Mouse (Mus musculus) liver, adult 2 months (tissue): ENCODE measurements around the gene Mospd3. TPM values are rescaled to one million over a fixed set of nuclear protein-coding genes. Genes with fewer than 3 reads are reported as not detected.
A peak's percentile ranks its signal among the peaks of the same experiment; 100 is the strongest.

ENCODE experiments used
- DNase-seq: peaks from one replicate; pipeline ENCODE4 v3.0.0-alpha.2; 2011; ENCODE audit warnings: low read depth, low spot score; ENCODE audit errors: extremely low read depth
- H3K27ac ChIP-seq: fragments of 200-500 bp; replicated peaks from 2 replicates; pipeline ENCODE4 v1.5.1; 2012; ENCODE audit warnings: low read depth, mild to moderate bottlenecking, control low read depth, inconsistent platforms, low read length; ENCODE audit not compliant: insufficient read depth
- H3K27me3 ChIP-seq: fragments of 200-500 bp; 2 replicates; pipeline ENCODE4 v1.6.1; 2012; ENCODE audit warnings: mild to moderate bottlenecking, moderate library complexity, low read length, inconsistent platforms; ENCODE audit not compliant: control insufficient read depth, insufficient read depth
- H3K36me3 ChIP-seq: fragments of 200-500 bp; 2 replicates; pipeline ENCODE4 v1.6.1; 2012; ENCODE audit warnings: low read length, inconsistent platforms; ENCODE audit not compliant: control insufficient read depth, insufficient read depth
- H3K4me1 ChIP-seq: fragments of 200-500 bp; 2 replicates; pipeline ENCODE4 v1.6.1; 2011; ENCODE audit warnings: low read length; ENCODE audit not compliant: control insufficient read depth, insufficient read depth
- H3K4me3 ChIP-seq: fragments of 200-500 bp; 2 replicates; pipeline ENCODE4 v1.5.1; 2011; ENCODE audit warnings: low read depth, mild to moderate bottlenecking, control low read depth, low read length, moderate library complexity; ENCODE audit not compliant: insufficient read depth
- H3K79me2 ChIP-seq: fragments of 200-500 bp; 2 replicates; pipeline ENCODE4 v1.6.1; 2012; ENCODE audit warnings: inconsistent platforms, mild to moderate bottlenecking, low read length, moderate library complexity; ENCODE audit not compliant: control insufficient read depth, insufficient read depth
- H3K9ac ChIP-seq: fragments of 200-500 bp; 2 replicates; pipeline ENCODE4 v1.6.1; 2012; ENCODE audit warnings: low read depth, mild to moderate bottlenecking, control low read depth, inconsistent platforms, low read length
- CTCF ChIP-seq: fragments of 200-500 bp; IDR thresholded peaks from 2 replicates; pipeline ENCODE4 v1.5.1; 2011; ENCODE audit warnings: low read depth, low read length, control low read depth
- POLR2A ChIP-seq: fragments of 200-500 bp; IDR thresholded peaks from 2 replicates; pipeline ENCODE4 v1.6.1; 2011; ENCODE audit warnings: low read length, control low read depth; ENCODE audit not compliant: insufficient read depth; ENCODE audit errors: extremely low read depth
- WGBS: fragments of 180-500 bp; shearing (Covaris S2); methylation state at CpG from one replicate; pipeline ENCODE4 v1.1.7; 2018; 5-methylcytosine and 5-hydroxymethylcytosine counted together
- polyA plus RNA-seq: library from polyadenylated mRNA; depleted of rRNA; stranded (reverse); fragments of >200 nt; gene quantifications from 2 replicates; pipeline ENCODE4 v1.2.3, GENCODE M21; 2012
- total RNA-seq: library from RNA; depleted of rRNA; stranded (reverse); fragments of >200 nt; gene quantifications from 2 replicates; pipeline ENCODE4 v1.2.3, GENCODE M21; 2014

Gene Mospd3
- total and polyA plus RNA-seq, 2 experiments: 4.3 to 84.3 TPM

- no peak for TF ChIP-seq CTCF
- no peak for TF ChIP-seq POLR2A
- Histone ChIP-seq H3K9ac (no peak overlapping the region), H3K27ac (no peak overlapping the region), H3K4me1 (peaks cover 21% of the 10 kb centered on the region), H3K36me3 (no peaks in the 10 kb centered on the region), H3K27me3 (no peaks in the 10 kb centered on the region), H3K4me3 (no peak overlapping the region), H3K79me2 (peaks cover 7% of the 10 kb centered on the region; the same call in 1 of the 2 replicates)
- DNase-seq: no peak
- 93% methylated on average over 6 of the region's 6 CpGs for whole genome bisulfite sequencing
Observed at GRCm38 (mm10) chr5:137597625-137598024, 3.2 kb downstream of the Mospd3 start.

- Histone ChIP-seq H3K79me2 (peaks cover 4% of the 10 kb centered on the region; the same call in 1 of the 2 replicates), H3K4me3 (peak overlapping the region; percentile 48), H3K27ac (no peak overlapping the region; the same call in 1 of the 2 replicates), H3K4me1 (peaks cover 18% of the 10 kb centered on the region), H3K27me3 (no peaks in the 10 kb centered on the region), H3K9ac (peak overlapping the region; percentile 45), H3K36me3 (no peaks in the 10 kb centered on the region)
- DNase-seq: no peak
- TF ChIP-seq POLR2A (no peak; the same call in 1 of the 2 replicates), CTCF (no peak)
- WGBS: 71% methylated on average over 30 of the region's 30 CpGs
Observed at GRCm38 (mm10) chr5:137596601-137597261, 4.1 kb downstream of the Mospd3 start.

- TF ChIP-seq CTCF (no peak), POLR2A (no peak)
- Histone ChIP-seq H3K9ac (no peak overlapping the region), H3K79me2 (peaks cover 4% of the 10 kb centered on the region; the same call in 1 of the 2 replicates), H3K27me3 (no peaks in the 10 kb centered on the region), H3K4me3 (no peak overlapping the region), H3K27ac (no peak overlapping the region), H3K36me3 (no peaks in the 10 kb centered on the region), H3K4me1 (peaks cover 18% of the 10 kb centered on the region)
- no peak for DNase-seq
- WGBS: 87% methylated on average over 7 of the region's 7 CpGs
Observed at GRCm38 (mm10) chr5:137595921-137596320, 4.9 kb downstream of the Mospd3 start.

- Histone ChIP-seq H3K27ac (no peak overlapping the region), H3K27me3 (no peaks in the 10 kb centered on the region), H3K9ac (no peak overlapping the region), H3K4me1 (peaks cover 4% of the 10 kb centered on the region; the same call in 1 of the 2 replicates), H3K36me3 (peaks cover 10% of the 10 kb centered on the region; the same call in 1 of the 2 replicates), H3K4me3 (no peak overlapping the region), H3K79me2 (no peaks in the 10 kb centered on the region)
- whole genome bisulfite sequencing: 86% methylated on average over 5 of the region's 5 CpGs
- DNase-seq: no peak
- no peak for TF ChIP-seq POLR2A
Observed at GRCm38 (mm10) chr5:137590507-137590906, 10.4 kb downstream of the Mospd3 start.

GRCm38 (mm10) chr5:137584976-137585375, 15.9 kb downstream of the Mospd3 start:
- peaks cover under 1% of the 10 kb centered on the region; the same call in 1 of the 2 replicates for H3K4me1 ChIP-seq
- no peaks in the 10 kb centered on the region for H3K27me3 ChIP-seq
- peak; percentile 44 for DNase-seq
- WGBS: 62% methylated on average over 8 of the region's 8 CpGs
- H3K36me3 ChIP-seq: peaks cover 36% of the 10 kb centered on the region
- no peaks in the 10 kb centered on the region for H3K79me2 ChIP-seq
- no peak overlapping the region for H3K9ac ChIP-seq
- TF ChIP-seq CTCF (peak; percentile 59), POLR2A (no peak)
- H3K4me3 ChIP-seq: no peak overlapping the region
- no peak overlapping the region for H3K27ac ChIP-seq

- Histone ChIP-seq H3K4me1 (peaks cover 10% of the 10 kb centered on the region), H3K27me3 (no peaks in the 10 kb centered on the region), H3K4me3 (peak overlapping the region; percentile 31), H3K27ac (no peak overlapping the region), H3K36me3 (peaks cover 39% of the 10 kb centered on the region), H3K79me2 (no peaks in the 10 kb centered on the region), H3K9ac (no peak overlapping the region)
- no peak for DNase-seq
- WGBS: 66% methylated on average over 27 of the region's 27 CpGs
- no peak for TF ChIP-seq CTCF
- no peak for TF ChIP-seq POLR2A
Observed at GRCm38 (mm10) chr5:137583670-137584169, 17.1 kb downstream of the Mospd3 start.
